9 mouse cellular contexts compared by ENCODE assay signal in genomic region chr4:129695815-129696157, GRCm38 (mm10). TPM values are rescaled to one million over a fixed set of nuclear protein-coding genes. Genes with fewer than 3 reads are reported as not detected.
A peak's percentile ranks its signal among the peaks of the same experiment; 100 is the strongest.
DNase-seq lines count a peak whose midpoint lies in the region; ATAC-seq lines count a peak whose summit lies in the region.
"Had no signal": no experiment of that assay in that cellular context is flagged by ENCODE, and none has a peak within 500 bp of the region (broad histone marks: within the 10 kb centered on the region; RNA-seq: fewer than 3 reads in every experiment).

No protein-coding gene starts in this region.

- H3K4me3 ChIP-seq in heart, embryonic 15.5 days: peak overlapping the region; percentile 74
- peak overlapping the region; percentile 76 for H3K4me3 ChIP-seq in hindbrain, embryonic 12.5 days
- peak overlapping the region; percentile 53 for H3K4me3 ChIP-seq in midbrain, embryonic 11.5 days (ENCODE audit: low read depth, low read length)

- no peak for DNase-seq in heart, adult 18-20 months
- DNase-seq in MEL-GATA-1-ER (ENCODE audit: extremely low read depth, low read depth): peak; percentile 65
- DNase-seq in midbrain, embryonic 11.5 days (ENCODE audit: low spot score, missing footprints): no peak
- no peak for DNase-seq in MN1 (ENCODE audit: low spot score)
- DNase-seq in layer of hippocampus, adult 8-10 months (ENCODE audit: low spot score in 2 of 2): no peak
- no peak for DNase-seq in natural killer cell, adult 2 months (ENCODE audit: low spot score in 2 of 2)

- no peaks in the 10 kb centered on the region for H3K27me3 ChIP-seq in heart, embryonic 15.5 days
- H3K27me3 ChIP-seq in hindbrain, embryonic 12.5 days: no peaks in the 10 kb centered on the region
- H3K27me3 ChIP-seq in midbrain, embryonic 11.5 days (ENCODE audit: control insufficient read depth, insufficient read depth, low read length): no peaks in the 10 kb centered on the region
- H3K27me3 ChIP-seq: Patski had no signal

- H3K9ac ChIP-seq in heart, embryonic 15.5 days: peak overlapping the region; percentile 66
- H3K9ac ChIP-seq in hindbrain, embryonic 12.5 days: peak overlapping the region; percentile 82
- peak overlapping the region; percentile 79; the same call in 1 of the 2 replicates for H3K9ac ChIP-seq in midbrain, embryonic 11.5 days (ENCODE audit: low read length)

- H3K27ac ChIP-seq in heart, embryonic 15.5 days: peak overlapping the region; percentile 82
- H3K27ac ChIP-seq in hindbrain, embryonic 12.5 days: peak overlapping the region; percentile 98
- H3K27ac ChIP-seq in midbrain, embryonic 11.5 days (ENCODE audit: low read depth, low read length): no peak overlapping the region

- no peak for ATAC-seq in heart, embryonic 15.5 days (replicated peaks; ENCODE audit: insufficient number of reproducible peaks, insufficient read depth, low FRiP score, low read depth)
- ATAC-seq in hindbrain, embryonic 12.5 days (ENCODE audit: low FRiP score): peak; percentile 18
- no peak for ATAC-seq in midbrain, embryonic 11.5 days (ENCODE audit: low FRiP score)

- peaks cover 21% of the 10 kb centered on the region for H3K4me1 ChIP-seq in heart, embryonic 15.5 days (replicated peaks)
- H3K4me1 ChIP-seq in hindbrain, embryonic 12.5 days: peaks cover 14% of the 10 kb centered on the region
- peaks cover 7% of the 10 kb centered on the region for H3K4me1 ChIP-seq in midbrain, embryonic 11.5 days (ENCODE audit: control insufficient read depth, insufficient read depth, low read length)

- peaks cover 23% of the 10 kb centered on the region for H3K36me3 ChIP-seq in heart, embryonic 15.5 days
- H3K36me3 ChIP-seq in hindbrain, embryonic 12.5 days: peaks cover 35% of the 10 kb centered on the region
- peaks cover 17% of the 10 kb centered on the region; the same call in 1 of the 2 replicates for H3K36me3 ChIP-seq in midbrain, embryonic 11.5 days (ENCODE audit: control insufficient read depth, insufficient read depth, low read length)

- WGBS in heart, embryonic 15.5 days: 20% methylated on average over 6 of the region's 6 CpGs
- 23% methylated on average over 6 of the region's 6 CpGs for WGBS in hindbrain, embryonic 12.5 days
- 27% methylated on average over 6 of the region's 6 CpGs for WGBS in midbrain, embryonic 11.5 days

- no peaks in the 10 kb centered on the region for H3K9me3 ChIP-seq in heart, embryonic 15.5 days (replicated peaks)
- H3K9me3 ChIP-seq in hindbrain, embryonic 12.5 days (replicated peaks): no peaks in the 10 kb centered on the region
- H3K9me3 ChIP-seq in midbrain, embryonic 11.5 days (ENCODE audit: control insufficient read depth, low read length): no peaks in the 10 kb centered on the region

- peak overlapping the region; percentile 83 for H3K4me2 ChIP-seq in heart, embryonic 15.5 days
- H3K4me2 ChIP-seq in hindbrain, embryonic 12.5 days (replicated peaks): peak overlapping the region; percentile 62
- H3K4me2 ChIP-seq in midbrain, embryonic 11.5 days: peak overlapping the region; percentile 39

RNA-seq across cellular contexts. Expression of gene Tmem39b, which starts 0.9 kb away (rescaled TPM):
- polyA plus RNA-seq in heart, embryonic 15.5 days (2015; fragmentation: Nextera tagmentation; extraction: Ambion mirVana): 6.1 and 7.4 TPM in 2 replicates
- total RNA-seq in heart, adult 18-20 months (2021): 1 to 10 TPM; 4.1 to 4.5 TPM
- 15.0 and 16.4 TPM in 2 replicates for polyA plus RNA-seq in hindbrain, embryonic 12.5 days (2016; fragmentation: Nextera tagmentation; extraction: Ambion mirVana)
- polyA plus RNA-seq in midbrain, embryonic 11.5 days (2014; fragmentation: Nextera tagmentation; extraction: Ambion mirVana): 35.6 and 36.3 TPM in 2 replicates
- 10 to 100 TPM; 13.4 to 16.0 (median 14.9) TPM for total RNA-seq in layer of hippocampus, adult 8-10 months (2022)

RNA-seq across cellular contexts. Expression of gene Kpna6, which starts 23.2 kb away (rescaled TPM):
- polyA plus RNA-seq in heart, embryonic 15.5 days (2015; fragmentation: Nextera tagmentation; extraction: Ambion mirVana): 13.6 and 16.6 TPM in 2 replicates
- total RNA-seq in heart, adult 18-20 months (2021): 10 to 100 TPM; 68.5 to 75.2 TPM
- polyA plus RNA-seq in hindbrain, embryonic 12.5 days (2016; fragmentation: Nextera tagmentation; extraction: Ambion mirVana): 16.0 and 18.8 TPM in 2 replicates
- polyA plus RNA-seq in midbrain, embryonic 11.5 days (2014; fragmentation: Nextera tagmentation; extraction: Ambion mirVana): 13.6 and 14.9 TPM in 2 replicates
- total RNA-seq in layer of hippocampus, adult 8-10 months (2022): 100 to 1,000 TPM in 2 of 4 experiments, 10 to 100 TPM in 2; 80.9 to 108 (median 97.7) TPM

RNA-seq across cellular contexts. Expression of gene Khdrbs1, which starts 46.3 kb away (rescaled TPM):
- polyA plus RNA-seq in heart, embryonic 15.5 days (2015; fragmentation: Nextera tagmentation; extraction: Ambion mirVana): 64.8 and 73.1 TPM in 2 replicates
- total RNA-seq in heart, adult 18-20 months (2021): 10 to 100 TPM; 34.3 to 38.7 TPM
- 215 and 227 TPM in 2 replicates for polyA plus RNA-seq in hindbrain, embryonic 12.5 days (2016; fragmentation: Nextera tagmentation; extraction: Ambion mirVana)
- polyA plus RNA-seq in midbrain, embryonic 11.5 days (2014; fragmentation: Nextera tagmentation; extraction: Ambion mirVana): 189 and 190 TPM in 2 replicates
- total RNA-seq in layer of hippocampus, adult 8-10 months (2022): 10 to 100 TPM; 83.3 to 90.1 (median 85.7) TPM

RNA-seq across cellular contexts. Expression of gene Txlna, which starts 54.9 kb away (rescaled TPM):
- polyA plus RNA-seq in heart, embryonic 15.5 days (2015; fragmentation: Nextera tagmentation; extraction: Ambion mirVana): 38.4 and 50.8 TPM in 2 replicates
- total RNA-seq in heart, adult 18-20 months (2021): 10 to 100 TPM; 22.8 to 24.4 TPM
- 90.8 and 91.1 TPM in 2 replicates for polyA plus RNA-seq in hindbrain, embryonic 12.5 days (2016; fragmentation: Nextera tagmentation; extraction: Ambion mirVana)
- polyA plus RNA-seq in midbrain, embryonic 11.5 days (2014; fragmentation: Nextera tagmentation; extraction: Ambion mirVana): 89.6 and 101 TPM in 2 replicates
- total RNA-seq in layer of hippocampus, adult 8-10 months (2022): 10 to 100 TPM; 42.1 to 46.3 (median 44.6) TPM
